Mouse (Mus musculus): ENCODE measurements at regions not wholly inside any gene's neighbourhood (a gene's known extent, or its start where the extent isn't known, plus 50 kb on each side); places are given as distances from the start of the nearest gene placed in this dataset.
A peak's percentile ranks its signal among the peaks of the same experiment; 100 is the strongest.

GRCm38 (mm10) chr12:95054887-95055286 lies 637.1 kb upstream of the Flrt2 start:
- intact Hi-C loops (cut with DNase I) = loop anchor here (1.0 to 5.0 kb wide), 2 partner anchors 260 to 637 kb away; partner anchors contain the start of gene Flrt2
- peak in 1 of 2 experiments; percentile 70 for DNase-seq (ENCODE audit: low spot score in 2 of 2)

- intact Hi-C loops (cut with DNase I) = loop anchor here (5.0 kb wide), 1 partner anchor 635 kb away; the partner anchor contains the start of gene Flrt2
- peak in 1 of 2 experiments; percentile 73 for DNase-seq (ENCODE audit: low spot score in 2 of 2)
These were observed 635.1 kb upstream of the Flrt2 start for GRCm38 (mm10) chr12:95056926-95057325.

DNA sequence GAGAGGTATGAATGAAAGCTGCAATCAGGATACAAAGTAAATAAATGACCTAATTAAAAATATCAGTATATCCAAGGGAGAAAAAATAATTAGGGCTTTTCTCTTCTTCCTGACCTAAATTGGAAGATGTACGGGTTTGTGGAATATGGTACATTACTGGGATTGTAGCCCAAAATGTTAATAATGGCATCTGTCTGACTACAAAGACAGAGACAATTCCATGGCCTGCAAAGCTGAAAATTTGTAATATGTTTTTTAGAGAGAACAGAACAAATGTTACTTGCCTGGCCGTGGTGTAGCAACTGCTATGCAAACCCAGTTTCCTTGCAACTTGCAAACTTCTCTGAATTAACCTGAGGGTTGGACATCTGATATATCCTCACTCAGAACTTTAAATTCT lies 632.6 kb upstream of the Flrt2 start:
- DNase-seq (ENCODE audit: low spot score in 2 of 2) = no peak
- intact Hi-C loops (cut with DNase I) = loop anchor here (5.0 kb wide), 1 partner anchor 633 kb away; the partner anchor contains the start of gene Flrt2

DNA sequence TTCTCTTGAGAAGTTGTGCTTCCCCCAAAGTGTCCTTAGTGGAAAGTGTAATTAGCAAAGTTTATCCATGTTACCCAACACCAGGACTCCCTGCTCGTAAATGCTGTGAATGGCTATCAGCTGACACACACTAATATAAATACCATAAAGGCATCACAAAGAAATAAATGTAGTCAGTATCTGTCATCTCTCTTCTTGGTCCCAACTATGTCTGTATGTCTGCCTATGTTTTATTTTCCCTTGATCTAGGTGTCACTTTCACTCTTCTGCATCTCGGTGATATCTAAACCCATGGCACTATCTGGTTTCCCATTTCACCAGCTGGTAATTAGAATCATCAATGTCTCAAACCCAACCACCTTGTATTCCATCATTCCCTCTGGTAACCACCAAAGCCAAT lies 619.7 kb upstream of the Flrt2 start:
- intact Hi-C loops (cut with DNase I) = no loop called here
- DNase-seq (ENCODE audit: low spot score in 2 of 2) = no peak

- intact Hi-C loops (cut with DNase I) = no loop called here
- DNase-seq (ENCODE audit: low spot score in 2 of 2) = no peak
These were observed 572.6 kb upstream of the Flrt2 start for GRCm38 (mm10) chr12:95119223-95119952.

DNA sequence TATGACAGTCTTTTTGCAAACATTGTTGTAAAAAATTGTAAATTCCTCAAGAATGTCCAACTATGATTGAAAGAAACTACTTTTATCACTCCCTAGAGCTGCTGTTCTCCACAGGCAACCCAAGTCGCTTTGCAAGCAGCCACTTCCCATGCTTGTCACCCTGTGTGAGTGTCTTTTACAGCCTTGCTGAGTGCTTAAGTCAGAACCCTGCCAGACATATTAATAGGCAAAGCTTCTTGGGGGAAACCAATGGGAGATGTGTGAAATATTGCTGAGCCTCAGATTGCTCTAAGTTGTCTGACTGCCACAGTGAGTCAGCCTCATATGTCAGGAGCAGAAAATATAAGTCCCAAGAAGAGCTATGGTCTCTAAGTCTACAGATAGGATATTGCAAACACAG lies 559.2 kb upstream of the Flrt2 start:
- intact Hi-C loops (cut with DNase I) = no loop called here
- DNase-seq (ENCODE audit: low spot score in 2 of 2) = peak in 1 of 2 experiments; percentile 4

GRCm38 (mm10) chr12:95133482-95133881 lies 558.5 kb upstream of the Flrt2 start:
- DNase-seq (ENCODE audit: low spot score in 2 of 2) = no peak
- intact Hi-C loops (cut with DNase I) = no loop called here

GRCm38 (mm10) chr12:95138167-95138566 lies 553.9 kb upstream of the Flrt2 start:
- intact Hi-C loops (cut with DNase I) = no loop called here
- DNase-seq (ENCODE audit: low spot score in 2 of 2) = no peak

- intact Hi-C loops (cut with DNase I) = loop anchor here (10.0 kb wide), 1 partner anchor 214 kb away; no protein-coding TSS in a partner anchor
These were observed 521.0 kb upstream of the Flrt2 start for GRCm38 (mm10) chr12:95171051-95171450.

GRCm38 (mm10) chr12:95173810-95174402 lies 518.1 kb upstream of the Flrt2 start:
- DNase-seq (ENCODE audit: low spot score in 2 of 2) = no peak
- intact Hi-C loops (cut with DNase I) = loop anchor here (10.0 kb wide), 1 partner anchor 211 kb away; no protein-coding TSS in a partner anchor

More at GRCm38 (mm10) chr12:95171051-95171450, 521.0 kb upstream of the Flrt2 start:
- peak; percentile 4 to 74 for DNase-seq (ENCODE audit: low spot score in 2 of 2)

DNA sequence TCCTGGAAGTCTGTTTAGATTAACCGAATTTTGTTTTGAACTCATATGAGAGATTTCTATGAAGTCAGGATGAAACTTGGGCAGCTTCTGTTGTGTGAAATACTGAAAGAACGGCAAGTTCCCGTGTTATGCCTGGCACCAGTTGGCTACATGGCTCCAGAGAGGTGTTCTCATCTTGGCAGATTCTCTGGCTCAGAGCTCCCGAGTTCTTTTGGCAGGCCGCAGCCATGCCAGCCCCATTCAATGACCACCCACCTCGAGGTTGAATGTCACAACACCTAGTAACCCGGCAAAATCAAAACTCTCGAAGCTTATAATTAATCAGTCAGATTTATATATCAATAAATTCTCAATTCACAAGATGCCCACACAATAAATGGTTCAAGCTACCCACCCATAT lies 489.5 kb upstream of the Flrt2 start:
- intact Hi-C loops (cut with DNase I) = no loop called here

DNA sequence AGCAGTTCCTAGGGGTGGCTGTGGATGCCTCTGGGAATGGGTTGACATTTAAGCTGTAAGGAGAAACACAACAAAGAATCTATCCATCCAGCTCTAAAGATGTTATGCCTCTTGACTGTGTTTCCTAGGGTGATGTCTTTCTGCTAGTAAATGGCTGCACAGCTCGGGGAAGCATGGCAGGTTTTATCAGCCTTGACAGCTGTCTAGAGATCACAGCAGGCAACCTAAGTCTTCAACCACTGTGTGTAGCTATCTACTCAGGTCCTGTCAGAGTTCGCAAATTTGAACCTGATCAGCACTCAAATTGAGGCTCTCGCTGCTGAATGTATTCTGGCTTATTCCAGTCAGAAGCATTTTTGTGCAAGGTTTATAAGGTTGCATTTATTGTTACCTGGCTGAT lies 486.9 kb upstream of the Flrt2 start:
- DNase-seq (ENCODE audit: low spot score in 2 of 2) = no peak
- intact Hi-C loops (cut with DNase I) = no loop called here

More for the DNA sequence above, 489.5 kb upstream of the Flrt2 start:
- DNase-seq (ENCODE audit: low spot score in 2 of 2) = no peak

- peak in 1 of 2 experiments; percentile 24 for DNase-seq (ENCODE audit: low spot score in 2 of 2)
- intact Hi-C loops (cut with DNase I) = no loop called here
These were observed 452.8 kb upstream of the Flrt2 start for GRCm38 (mm10) chr12:95239158-95239779.

GRCm38 (mm10) chr12:95267187-95267586 lies 424.8 kb upstream of the Flrt2 start:
- DNase-seq (ENCODE audit: low spot score in 2 of 2) = no peak
- intact Hi-C loops (cut with DNase I) = no loop called here

DNA sequence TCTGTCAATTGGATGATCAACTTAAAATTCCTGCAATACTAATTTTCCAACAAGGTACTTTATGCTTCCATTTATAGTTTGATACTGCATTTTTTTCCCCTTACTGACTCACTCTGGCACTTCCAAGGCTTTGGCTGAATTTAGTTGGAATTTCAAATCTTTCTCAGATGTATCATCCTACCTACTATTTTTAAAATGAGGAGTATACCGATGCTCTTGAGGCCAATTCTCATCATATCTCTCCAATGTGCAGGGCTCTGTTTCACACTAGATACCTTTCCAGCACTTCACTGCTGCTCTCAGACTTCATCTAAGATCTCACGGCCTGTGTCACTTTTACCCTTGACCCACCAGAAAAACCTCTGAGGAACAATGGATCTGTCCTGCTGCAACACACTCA lies 386.6 kb upstream of the Flrt2 start:
- intact Hi-C loops (cut with DNase I) = loop anchor here (1.0 kb wide), 1 partner anchor 10 kb away; no protein-coding TSS in a partner anchor
- peak in 1 of 2 experiments; percentile 69 for DNase-seq (ENCODE audit: low spot score in 2 of 2)

GRCm38 (mm10) chr12:95315151-95315750 lies 376.8 kb upstream of the Flrt2 start:
- intact Hi-C loops (cut with DNase I) = loop anchor here (1.0 to 10.0 kb wide), 7 partner anchors 10 to 1500 kb away; no protein-coding TSS in a partner anchor

GRCm38 (mm10) chr12:95316820-95317219 lies 375.2 kb upstream of the Flrt2 start:
- DNase-seq (ENCODE audit: low spot score in 2 of 2) = no peak
- intact Hi-C loops (cut with DNase I) = loop anchor here (5.0 to 10.0 kb wide), 3 partner anchors 70 to 1502 kb away; no protein-coding TSS in a partner anchor

More at GRCm38 (mm10) chr12:95315151-95315750, 376.8 kb upstream of the Flrt2 start:
- DNase-seq (ENCODE audit: low spot score in 2 of 2) = peak in 1 of 2 experiments; percentile 85

DNA sequence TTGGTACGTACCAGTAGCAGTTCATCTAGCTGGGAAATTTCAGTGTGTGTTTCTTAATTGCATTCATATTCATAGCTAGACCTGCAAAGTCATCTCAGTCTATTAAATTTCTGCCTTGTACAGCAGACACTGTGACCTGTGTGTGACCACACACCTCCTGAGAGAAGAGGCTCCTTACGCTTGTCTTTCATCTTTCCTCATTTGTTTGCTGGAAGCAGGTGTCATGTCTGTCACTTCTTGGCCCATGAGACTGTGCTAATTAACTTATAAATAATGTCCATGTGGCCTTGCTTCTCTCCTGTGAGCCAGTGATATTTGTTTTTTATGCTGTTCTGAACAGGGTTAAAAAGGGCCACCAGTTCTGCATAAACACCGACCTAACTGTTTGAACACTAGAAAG lies 370.3 kb upstream of the Flrt2 start:
- no peak for DNase-seq (ENCODE audit: low spot score in 2 of 2)
- intact Hi-C loops (cut with DNase I) = no loop called here

DNA sequence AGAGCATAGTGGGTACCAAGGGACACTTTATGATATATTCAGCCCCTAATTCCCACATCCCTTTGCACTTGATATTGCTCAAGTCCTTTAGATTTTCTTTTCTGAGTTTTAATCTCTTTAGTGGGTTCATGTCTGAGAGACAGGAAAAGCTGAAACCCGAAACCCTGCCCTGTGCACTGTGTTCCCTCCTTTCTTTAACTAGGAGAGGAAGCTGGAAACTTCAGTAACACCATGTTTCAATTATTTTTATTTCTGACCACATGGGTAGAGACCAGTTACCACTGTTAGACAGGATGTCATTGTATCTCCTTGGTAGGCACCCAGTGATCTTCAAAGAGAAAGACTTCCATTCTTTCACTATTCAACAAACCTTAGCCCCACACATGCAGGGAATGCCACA lies 362.4 kb upstream of the Flrt2 start:
- no peak for DNase-seq (ENCODE audit: low spot score in 2 of 2)
- intact Hi-C loops (cut with DNase I) = no loop called here

- no peak for DNase-seq (ENCODE audit: low spot score in 2 of 2)
- intact Hi-C loops (cut with DNase I) = no loop called here
These were observed 344.2 kb upstream of the Flrt2 start for GRCm38 (mm10) chr12:95347786-95348185.

Data from left cerebral cortex, postnatal 25 days (tissue).